Mouse (Mus musculus) ES-E14 (cell line): ENCODE data around the gene Zfp42.

Experiments
- CHD2 ChIP-seq: IDR thresholded peaks from 2 replicates; pipeline ENCODE4 v1.6.1; 2014; ENCODE audit warnings: mild to moderate bottlenecking, low read depth, low read length, inconsistent platforms
- HCFC1 ChIP-seq: IDR thresholded peaks from 2 replicates; pipeline ENCODE4 v1.6.1; 2012; ENCODE audit warnings: low read length, inconsistent platforms, borderline replicate concordance; ENCODE audit not compliant: insufficient read depth
- MAFK ChIP-seq: IDR thresholded peaks from 2 replicates; pipeline ENCODE4 v1.6.1; 2014; ENCODE audit warnings: mild to moderate bottlenecking, low read depth, low read length, inconsistent platforms; ENCODE audit not compliant: insufficient read depth
- ZC3H11A ChIP-seq: IDR thresholded peaks from 2 replicates; pipeline ENCODE4 v1.6.1; 2012; ENCODE audit warnings: low read depth, mild to moderate bottlenecking, inconsistent platforms, low read length, borderline replicate concordance
- ZNF384 ChIP-seq: IDR thresholded peaks from 2 replicates; pipeline ENCODE4 v1.6.1; 2012; ENCODE audit warnings: low read depth, low read length, inconsistent platforms

DNA sequence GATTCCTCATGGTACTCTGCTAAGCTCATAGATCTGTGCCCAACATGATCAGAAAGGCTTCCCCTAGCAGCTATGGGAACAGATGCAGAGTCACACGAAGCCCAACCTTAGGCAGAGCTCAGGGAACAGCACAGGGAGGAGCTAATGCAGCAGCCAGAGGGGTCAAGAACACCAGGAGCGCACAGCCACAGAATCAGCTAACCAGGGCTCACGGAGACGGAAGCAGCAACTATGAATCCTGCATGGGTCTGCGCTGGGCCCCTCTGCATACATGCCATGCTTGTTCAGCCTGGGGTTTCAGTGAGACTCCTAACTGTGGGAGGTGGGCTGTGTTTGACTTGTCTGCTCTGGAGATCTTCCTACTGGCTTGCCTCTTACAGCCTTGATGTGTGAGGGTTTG is 7.0 kb downstream of the Zfp42 start:
- TF ChIP-seq MAFK (no peak), CHD2 (no peak), HCFC1 (no peak), ZNF384 (no peak), ZC3H11A (no peak)
